Mouse (Mus musculus) left cerebral cortex, adult 18-20 months (tissue): Measurements from ENCODE around the gene Syt8. TPM values are rescaled to one million over a fixed set of nuclear protein-coding genes. Genes with fewer than 3 reads are reported as not detected.

ENCODE experiments used
- DNase-seq, 2 experiments: peaks; one replicate each; pipeline ENCODE4 v3.0.0; 2021 to 2022; ENCODE audit warnings: low spot score in 2 of 2, mixed read lengths in 1 of 2
- total RNA-seq, 2 experiments: library from RNA; stranded (reverse); gene quantifications; 2 replicates each; pipeline ENCODE4 v1.2.3; 2021

Gene Syt8
- total RNA-seq, 2 experiments from 2014 or later = not detected

- no peak for DNase-seq
Measured at GRCm38 (mm10) chr7:142473476-142473875, 38.8 kb downstream of the Syt8 start.

GRCm38 (mm10) chr7:142474799-142475198 lies 40.1 kb downstream of the Syt8 start:
- no peak for DNase-seq

GRCm38 (mm10) chr7:142475641-142476040 lies 41.0 kb downstream of the Syt8 start:
- no peak for DNase-seq

GRCm38 (mm10) chr7:142476271-142476670 lies 41.6 kb downstream of the Syt8 start:
- no peak for DNase-seq

GRCm38 (mm10) chr7:142476795-142477452 lies 42.3 kb downstream of the Syt8 start:
- no peak for DNase-seq

- no peak for DNase-seq
Measured at GRCm38 (mm10) chr7:142478001-142478400, 43.4 kb downstream of the Syt8 start.

GRCm38 (mm10) chr7:142478574-142478973 lies 43.9 kb downstream of the Syt8 start:
- DNase-seq = no peak

- DNase-seq = no peak
Measured at GRCm38 (mm10) chr7:142479307-142479706, 44.7 kb downstream of the Syt8 start.

GRCm38 (mm10) chr7:142479886-142480285 lies 45.2 kb downstream of the Syt8 start:
- no peak for DNase-seq

GRCm38 (mm10) chr7:142480661-142481060 lies 46.0 kb downstream of the Syt8 start:
- no peak for DNase-seq

GRCm38 (mm10) chr7:142481186-142481567 lies 46.5 kb downstream of the Syt8 start:
- peak in 1 of 2 experiments; percentile 41 for DNase-seq

GRCm38 (mm10) chr7:142481568-142482255 lies 47.1 kb downstream of the Syt8 start:
- no peak for DNase-seq

GRCm38 (mm10) chr7:142482256-142482609 lies 47.6 kb downstream of the Syt8 start:
- no peak for DNase-seq

GRCm38 (mm10) chr7:142483136-142483535 lies 48.5 kb downstream of the Syt8 start:
- no peak for DNase-seq

- DNase-seq = no peak
Measured at GRCm38 (mm10) chr7:142484780-142485179, 50.1 kb downstream of the Syt8 start.

GRCm38 (mm10) chr7:142486751-142487162 lies 52.1 kb downstream of the Syt8 start:
- DNase-seq = no peak

GRCm38 (mm10) chr7:142487341-142487859 lies 52.8 kb downstream of the Syt8 start:
- DNase-seq = peak in 1 of 2 experiments; percentile 19

GRCm38 (mm10) chr7:142488053-142488452 lies 53.4 kb downstream of the Syt8 start:
- DNase-seq = no peak
